Mouse (Mus musculus) cerebellum, adult 11 months (tissue): ENCODE measurements at regions not wholly inside any gene's neighbourhood (a gene's known extent, or its start where the extent isn't known, plus 50 kb on each side); places are given as distances from the start of the nearest gene placed in this dataset.
A peak's percentile ranks its signal among the peaks of the same experiment; 100 is the strongest.

Source experiments
- DNase-seq: peaks from one replicate; pipeline ENCODE4 v3.0.0; 2022

- no peak for DNase-seq
Observed at GRCm38 (mm10) chr6:67186537-67187274, 51.3 kb upstream of the Serbp1 start.

GRCm38 (mm10) chr6:67184662-67185061 is 53.3 kb upstream of the Serbp1 start:
- DNase-seq, result no peak

GRCm38 (mm10) chr6:67183481-67184215 is 54.3 kb upstream of the Serbp1 start:
- no peak for DNase-seq

GRCm38 (mm10) chr6:67182453-67182852 is 55.5 kb upstream of the Serbp1 start:
- no peak for DNase-seq

GRCm38 (mm10) chr6:67181459-67181858 is 56.5 kb upstream of the Serbp1 start:
- DNase-seq, result no peak

- no peak for DNase-seq
Observed at GRCm38 (mm10) chr6:67179416-67179815, 58.6 kb upstream of the Serbp1 start.

- no peak for DNase-seq
Observed at GRCm38 (mm10) chr6:67178531-67178930, 59.4 kb upstream of the Serbp1 start.

GRCm38 (mm10) chr6:67178101-67178500 is 59.9 kb upstream of the Serbp1 start:
- no peak for DNase-seq

GRCm38 (mm10) chr6:67170674-67170946 is 67.4 kb upstream of the Serbp1 start:
- no peak for DNase-seq

- peak; percentile 45 for DNase-seq
Observed at GRCm38 (mm10) chr6:67169873-67170673, 67.9 kb upstream of the Serbp1 start.

- no peak for DNase-seq
Observed at GRCm38 (mm10) chr6:67168803-67169202, 69.2 kb upstream of the Serbp1 start.

GRCm38 (mm10) chr6:67168031-67168777 is 69.8 kb upstream of the Serbp1 start:
- DNase-seq, result no peak

GRCm38 (mm10) chr6:67165091-67165490 is 72.9 kb upstream of the Serbp1 start:
- DNase-seq, result no peak

- no peak for DNase-seq
Observed at GRCm38 (mm10) chr6:67163947-67164346, 74.0 kb upstream of the Serbp1 start.

GRCm38 (mm10) chr6:67162814-67163213 is 75.2 kb upstream of the Serbp1 start:
- no peak for DNase-seq

- no peak for DNase-seq
Observed at GRCm38 (mm10) chr6:67161610-67162009, 76.4 kb upstream of the Serbp1 start.

- DNase-seq, result no peak
Observed at GRCm38 (mm10) chr6:67160564-67160963, 77.4 kb upstream of the Serbp1 start.

- no peak for DNase-seq
Observed at GRCm38 (mm10) chr6:67159726-67160523, 78.1 kb upstream of the Serbp1 start.

- DNase-seq, result no peak
Observed at GRCm38 (mm10) chr6:67159224-67159623, 78.8 kb upstream of the Serbp1 start.

GRCm38 (mm10) chr6:67158765-67159164 is 79.2 kb upstream of the Serbp1 start:
- peak; percentile 73 for DNase-seq

- DNase-seq, result no peak
Observed at GRCm38 (mm10) chr6:67152845-67153468, 85.0 kb upstream of the Serbp1 start.

- no peak for DNase-seq
Observed at GRCm38 (mm10) chr6:67151515-67151914, 86.5 kb upstream of the Serbp1 start.
